Mouse (Mus musculus) heart, postnatal 0 days (tissue): Measurements from ENCODE around the gene Samd15.

Experiments
- CTCF ChIP-seq: IDR thresholded peaks from 2 replicates; pipeline ENCODE4 v1.5.1; 2016; ENCODE audit warnings: antibody characterized with exemption, control low read depth, low read depth
- EP300 ChIP-seq: IDR thresholded peaks from 2 replicates; pipeline ENCODE4 v1.6.1; 2016; ENCODE audit warnings: antibody characterized with exemption, low read depth

GRCm38 (mm10) chr12:87158099-87158498, 41.4 kb upstream of the Samd15 start:
- TF ChIP-seq CTCF (no peak), EP300 (no peak)
